Mouse (Mus musculus) liver, postnatal 0 days (tissue): ENCODE results near the gene Sbf2.

Experiments used
- CTCF ChIP-seq: sonication (generic); IDR thresholded peaks from 2 replicates; pipeline ENCODE4 v1.5.1; 2016; ENCODE audit warnings: antibody characterized with exemption, low read depth
- EP300 ChIP-seq: IDR thresholded peaks from 2 replicates; pipeline ENCODE4 v1.6.1; 2016; ENCODE audit warnings: antibody characterized with exemption, low read depth, mild to moderate bottlenecking

- no peak for TF ChIP-seq CTCF
- no peak for TF ChIP-seq EP300
These were observed 89.5 kb downstream of the Sbf2 start for GRCm38 (mm10) chr7:110525090-110525775.
